Mouse (Mus musculus): ENCODE measurements around the gene Hormad1. TPM values are rescaled to one million over a fixed set of nuclear protein-coding genes. Genes with fewer than 3 reads are reported as not detected.
A peak's percentile ranks its signal among the peaks of the same experiment; 100 is the strongest.

Hormad1 gene
- total RNA-seq, 1 experiment from 2014 or later: not detected

DNA sequence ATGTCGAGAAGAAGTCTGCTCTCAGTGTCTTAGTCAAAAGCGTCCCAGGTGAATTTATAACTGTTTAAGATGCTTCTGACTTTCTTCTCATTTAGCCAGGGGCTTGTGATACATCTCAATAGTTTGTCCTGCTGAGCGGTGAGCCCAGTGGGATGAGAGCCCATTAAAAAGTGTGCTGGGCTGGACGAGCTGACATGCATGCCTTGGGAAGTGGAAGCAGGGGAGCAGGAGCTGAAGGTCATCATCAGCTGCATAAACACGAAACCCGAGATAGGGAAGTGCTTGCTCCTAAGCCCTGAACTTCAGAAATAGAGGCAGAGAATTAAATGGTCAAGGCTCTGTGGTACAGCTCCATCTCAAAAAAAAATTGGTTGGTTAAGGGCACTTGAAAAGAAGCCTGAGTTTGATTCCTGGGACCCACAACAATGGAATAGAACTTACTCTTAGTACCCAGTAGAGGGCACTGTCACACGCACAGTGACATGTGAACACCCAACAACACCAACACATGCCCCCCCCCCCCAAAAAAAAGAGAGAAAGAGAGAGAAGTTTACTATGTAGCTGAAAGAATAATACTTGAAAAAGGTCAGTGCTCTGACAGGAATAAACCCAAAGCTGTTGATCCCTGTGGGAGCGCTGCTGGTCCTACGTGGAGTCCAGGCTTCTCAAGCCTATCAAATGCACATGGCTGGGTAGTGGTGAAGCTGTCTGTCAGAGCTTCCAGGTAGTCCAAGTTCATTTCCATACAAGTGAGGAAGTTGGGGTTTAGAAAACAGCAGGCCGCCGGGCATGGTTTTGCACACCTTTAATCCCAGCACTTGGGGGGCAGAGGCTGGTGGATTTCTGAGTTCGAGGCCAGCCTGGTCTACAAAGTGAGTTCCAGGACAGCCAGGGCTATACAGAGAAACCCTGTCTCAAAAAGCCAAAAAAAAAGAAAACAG, 73.4 kb downstream of the Hormad1 start:
- peak; percentile 77 for ATAC-seq (replicated peaks; ENCODE audit: low read depth, poor library complexity, severe bottlenecking)

GRCm38 (mm10) chr3:95635636-95636035, 76.2 kb downstream of the Hormad1 start:
- ATAC-seq (replicated peaks; ENCODE audit: low read depth, poor library complexity, severe bottlenecking): no peak

DNA sequence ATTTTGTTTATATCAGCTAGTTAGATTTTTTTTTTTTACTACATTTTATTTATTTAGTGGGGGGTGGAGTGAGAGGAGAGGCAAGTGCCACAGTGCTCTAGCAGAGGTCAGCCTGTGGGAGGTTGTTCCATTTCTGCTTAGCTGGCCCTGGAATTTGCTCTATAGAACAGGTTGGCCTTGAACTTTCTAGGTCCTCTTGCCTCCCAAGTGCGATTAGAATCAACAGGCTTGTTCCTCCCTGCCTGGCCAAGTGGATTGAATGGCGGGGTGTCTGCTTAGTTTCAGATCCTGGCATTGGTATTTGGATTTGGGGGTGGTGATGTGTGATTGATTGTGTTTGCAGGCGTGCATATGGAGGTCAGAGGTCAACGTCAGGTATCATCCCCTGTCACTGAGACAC, 76.6 kb downstream of the Hormad1 start:
- ATAC-seq (replicated peaks; ENCODE audit: low read depth, poor library complexity, severe bottlenecking): no peak

Other genes with a start within 250 kb of the Hormad1 start
- 94.9 and 102 TPM in 2 replicates for gene Cers2, start 244.9 kb upstream of the Hormad1 start, total RNA-seq (2017)
- gene Setdb1, start 202.5 kb upstream of the Hormad1 start, total RNA-seq (2017): 35.8 and 44.9 TPM in 2 replicates
- gene 4930558C23Rik, start 156.8 kb upstream of the Hormad1 start, total RNA-seq (2017): not detected in 2 replicates
- gene Arnt, start 125.3 kb upstream of the Hormad1 start, total RNA-seq (2017): 24.9 and 31.3 TPM in 2 replicates
- not detected in 2 replicates for gene Ctsk, start 60.4 kb upstream of the Hormad1 start, total RNA-seq (2017)
- 74.8 and 75.3 TPM in 2 replicates for gene Ctss, start 32.9 kb upstream of the Hormad1 start, total RNA-seq (2017)
- 65.9 and 72.7 TPM in 2 replicates for gene Golph3l, start 29.3 kb downstream of the Hormad1 start, total RNA-seq (2017)
- gene Ensa, start 65.3 kb downstream of the Hormad1 start, total RNA-seq (2017): 79.4 and 79.7 TPM in 2 replicates
- 141 and 159 TPM in 2 replicates for gene Mcl1, start 99.1 kb downstream of the Hormad1 start, total RNA-seq (2017)
- gene Adamtsl4, start 128.2 kb downstream of the Hormad1 start, total RNA-seq (2017): 0.37 TPM in 1 of 2 replicates, not detected in the other
- gene Ecm1, start 179.9 kb downstream of the Hormad1 start, total RNA-seq (2017): not detected in 2 replicates
- gene Tars2, start 200.5 kb downstream of the Hormad1 start, total RNA-seq (2017): 44.5 and 45.6 TPM in 2 replicates

All from common myeloid progenitor, adult 5-6 weeks (primary cell).